In genomic region chr2:163658941-163659340, GRCm38 (mm10) we compare ENCODE assay signal across 8 mouse cellular contexts. TPM values are rescaled to one million over a fixed set of nuclear protein-coding genes. Genes with fewer than 3 reads are reported as not detected.
A peak's percentile ranks its signal among the peaks of the same experiment; 100 is the strongest.
DNase-seq lines count a peak whose midpoint lies in the region; ATAC-seq and TF ChIP-seq lines count a peak whose summit lies in the region.

No protein-coding gene starts in this region.

- H3K9ac ChIP-seq in ES-E14 (ENCODE audit: insufficient read depth, low read depth, low read length, poor library complexity, severe bottlenecking): peak overlapping the region; percentile 84; the same call in 1 of the 2 replicates
- peak overlapping the region; percentile 78 for H3K9ac ChIP-seq in intestine, embryonic 15.5 days
- H3K9ac ChIP-seq in lung, embryonic 15.5 days: peak overlapping the region; percentile 76
- peak overlapping the region; percentile 91 for H3K9ac ChIP-seq in stomach, embryonic 16.5 days (ENCODE audit: low read length)

- no peak overlapping the region for H3K27ac ChIP-seq in ES-E14 (ENCODE audit: insufficient read depth, low read depth, low read length, poor library complexity, severe bottlenecking)
- peak overlapping the region; percentile 46; the same call in 1 of the 2 replicates for H3K27ac ChIP-seq in intestine, embryonic 15.5 days
- H3K27ac ChIP-seq in lung, embryonic 15.5 days: peak overlapping the region; percentile 79
- H3K27ac ChIP-seq in stomach, embryonic 16.5 days (ENCODE audit: low read length): peak overlapping the region; percentile 64

- DNase-seq in adrenal gland, adult 2 months: peak; percentile 65
- DNase-seq in adrenal gland, adult 8-10 months: no peak
- no peak for DNase-seq in ES-E14 (ENCODE audit: low read depth, low spot score)
- DNase-seq in fibroblast of lung, adult 2 months (ENCODE audit: low read depth): peak; percentile 60
- no peak for DNase-seq in right cerebral cortex, postnatal 25 days

- peak overlapping the region; percentile 68 to 83 for H3K4me3 ChIP-seq in ES-E14 (ENCODE audit: insufficient read depth in 1 of 2, low read depth in 1 of 2, low read length in 2 of 2, poor library complexity in 1 of 2, severe bottlenecking in 1 of 2)
- peak overlapping the region; percentile 76 for H3K4me3 ChIP-seq in intestine, embryonic 15.5 days (replicated peaks)
- H3K4me3 ChIP-seq in lung, embryonic 15.5 days: peak overlapping the region; percentile 75
- H3K4me3 ChIP-seq in stomach, embryonic 16.5 days (replicated peaks; ENCODE audit: low read length): peak overlapping the region; percentile 89

- in situ Hi-C loops in ES-E14 (cut with MboI; ENCODE audit: low sequenced_read_pairs in 2 of 2, unreplicated experiment in 2 of 2): no loop called here

- H3K27me3 ChIP-seq in intestine, embryonic 15.5 days (replicated peaks): no peaks in the 10 kb centered on the region
- no peaks in the 10 kb centered on the region for H3K27me3 ChIP-seq in lung, embryonic 15.5 days
- no peaks in the 10 kb centered on the region for H3K27me3 ChIP-seq in stomach, embryonic 16.5 days (ENCODE audit: control insufficient read depth, insufficient read depth, low read length)

- H3K9me3 ChIP-seq in ES-E14 (ENCODE audit: control insufficient read depth, insufficient read depth, low read depth, low read length): no peaks in the 10 kb centered on the region
- H3K9me3 ChIP-seq in intestine, embryonic 15.5 days: no peaks in the 10 kb centered on the region
- H3K9me3 ChIP-seq in lung, embryonic 15.5 days: no peaks in the 10 kb centered on the region
- H3K9me3 ChIP-seq in stomach, embryonic 16.5 days (replicated peaks; ENCODE audit: control insufficient read depth, low read length): no peaks in the 10 kb centered on the region

- ATAC-seq in intestine, embryonic 15.5 days: peak; percentile 62
- no peak for ATAC-seq in lung, embryonic 15.5 days (ENCODE audit: borderline replicate concordance, extremely low read depth, low FRiP score, low TSS enrichment)
- no peak for ATAC-seq in stomach, embryonic 16.5 days (ENCODE audit: insufficient read depth, low FRiP score)

- peak overlapping the region; percentile 65 for H3K4me2 ChIP-seq in intestine, embryonic 15.5 days (replicated peaks)
- peak overlapping the region; percentile 72 for H3K4me2 ChIP-seq in lung, embryonic 15.5 days
- H3K4me2 ChIP-seq in stomach, embryonic 16.5 days (ENCODE audit: low read depth, low read length): peak overlapping the region; percentile 55

- H3K4me1 ChIP-seq in ES-E14 (ENCODE audit: control insufficient read depth in 2 of 2, insufficient read depth in 2 of 2, low read length in 2 of 2, poor library complexity in 1 of 2): peaks cover 0 to 2% of the 10 kb centered on the region in 2 experiments; a peak in 1 of 4 replicates
- H3K4me1 ChIP-seq in intestine, embryonic 15.5 days (replicated peaks): 0 out of 2 replicates have a peak, but pooled peaks cover 4% of the 10 kb centered on the region
- peaks cover 9% of the 10 kb centered on the region; the same call in 1 of the 2 replicates for H3K4me1 ChIP-seq in lung, embryonic 15.5 days
- H3K4me1 ChIP-seq in stomach, embryonic 16.5 days (ENCODE audit: control insufficient read depth, insufficient read depth, low read length): peaks cover 11% of the 10 kb centered on the region; the same call in 1 of the 2 replicates

- 1% methylated on average over 8 of the region's 8 CpGs for WGBS in intestine, embryonic 15.5 days
- under 1% methylated on average over 8 of the region's 8 CpGs for WGBS in lung, embryonic 15.5 days
- 3% methylated on average over 8 of the region's 8 CpGs for WGBS in stomach, embryonic 16.5 days

- H3K36me3 ChIP-seq in ES-E14 (ENCODE audit: control insufficient read depth, insufficient read depth, low read length, poor library complexity, severe bottlenecking): no peaks in the 10 kb centered on the region
- no peaks in the 10 kb centered on the region for H3K36me3 ChIP-seq in intestine, embryonic 15.5 days
- no peaks in the 10 kb centered on the region for H3K36me3 ChIP-seq in lung, embryonic 15.5 days
- H3K36me3 ChIP-seq in stomach, embryonic 16.5 days (ENCODE audit: control insufficient read depth, insufficient read depth, low read length): no peaks in the 10 kb centered on the region

TF ChIP-seq in ES-E14, 5 proteins besides CTCF, POLR2A, EP300 and RAD21:
- TF ChIP-seq ZNF384 (IDR thresholded peaks at IDR 0.05; ENCODE audit: low read depth, low read length): peak; percentile 52; the same call in 1 of the 2 replicates
- TF ChIP-seq HCFC1 (IDR thresholded peaks at IDR 0.05; ENCODE audit: borderline replicate concordance, insufficient read depth, low read length): no peak
TF ChIP-seq in ES-E14: peak in this region for 1.

RNA-seq across cellular contexts. Expression of gene Pkig, which starts 0.8 kb away (rescaled TPM):
- total RNA-seq in adrenal gland, adult 2 months (2021): 10 to 100 TPM; 37.1 to 49.1 TPM
- polyA plus RNA-seq in adrenal gland, adult 2 months (2012; rRNA removed): 146 and 147 TPM in 2 replicates
- total RNA-seq in adrenal gland, adult 8-10 months (2022): 10 to 100 TPM; 37.6 to 60.4 (median 57.4) TPM
- total RNA-seq in ES-E14 (2012; rRNA removed): 13.2 and 14.8 TPM in 2 replicates
- 113 and 122 TPM in 2 replicates for polyA plus RNA-seq in intestine, embryonic 15.5 days (2015; fragmentation: Nextera tagmentation; extraction: Ambion mirVana)
- polyA plus RNA-seq in lung, embryonic 15.5 days (2015; fragmentation: Nextera tagmentation; extraction: Ambion mirVana): 134 TPM in 2 replicates
- polyA plus RNA-seq in stomach, embryonic 16.5 days (2015; fragmentation: Nextera tagmentation; extraction: Ambion mirVana): 91.2 and 107 TPM in 2 replicates

RNA-seq across cellular contexts. Expression of gene Serinc3, which starts 14.0 kb away (rescaled TPM):
- total RNA-seq in adrenal gland, adult 2 months (2021): 100 to 1,000 TPM; 482 to 621 TPM
- polyA plus RNA-seq in adrenal gland, adult 2 months (2012; rRNA removed): 402 and 442 TPM in 2 replicates
- 100 to 1,000 TPM; 566 to 814 (median 738) TPM for total RNA-seq in adrenal gland, adult 8-10 months (2022)
- total RNA-seq in ES-E14 (2012; rRNA removed): 59.3 and 62.0 TPM in 2 replicates
- 45.3 and 47.1 TPM in 2 replicates for polyA plus RNA-seq in intestine, embryonic 15.5 days (2015; fragmentation: Nextera tagmentation; extraction: Ambion mirVana)
- polyA plus RNA-seq in lung, embryonic 15.5 days (2015; fragmentation: Nextera tagmentation; extraction: Ambion mirVana): 55.8 and 59.1 TPM in 2 replicates
- 59.2 and 62.2 TPM in 2 replicates for polyA plus RNA-seq in stomach, embryonic 16.5 days (2015; fragmentation: Nextera tagmentation; extraction: Ambion mirVana)

RNA-seq across cellular contexts. Expression of gene Ttpal, which starts 56.8 kb away (rescaled TPM):
- 10 to 100 TPM; 25.6 to 27.0 TPM for total RNA-seq in adrenal gland, adult 2 months (2021)
- polyA plus RNA-seq in adrenal gland, adult 2 months (2012; rRNA removed): 27.3 and 32.3 TPM in 2 replicates
- 10 to 100 TPM; 26.8 to 38.6 (median 31.5) TPM for total RNA-seq in adrenal gland, adult 8-10 months (2022)
- 5.4 and 7.8 TPM in 2 replicates for total RNA-seq in ES-E14 (2012; rRNA removed)
- polyA plus RNA-seq in intestine, embryonic 15.5 days (2015; fragmentation: Nextera tagmentation; extraction: Ambion mirVana): 25.7 and 26.5 TPM in 2 replicates
- 29.7 and 30.4 TPM in 2 replicates for polyA plus RNA-seq in lung, embryonic 15.5 days (2015; fragmentation: Nextera tagmentation; extraction: Ambion mirVana)
- polyA plus RNA-seq in stomach, embryonic 16.5 days (2015; fragmentation: Nextera tagmentation; extraction: Ambion mirVana): 31.4 and 33.3 TPM in 2 replicates

Comparison
In these comparisons a context has a peak if more than half of its experiments do, and no peak if none do; other contexts are left out.
1. DNase-seq: peak in adrenal gland, adult 2 months (single experiment) and fibroblast of lung, adult 2 months (single experiment); none in adrenal gland, adult 8-10 months (single experiment), ES-E14 (single experiment) and right cerebral cortex, postnatal 25 days (single experiment).
2. Peak in every context shown above with its lines, with median percentiles within 50 percentile points of each other: H3K4me3 ChIP-seq, H3K9ac ChIP-seq and H3K4me2 ChIP-seq.